Mouse (Mus musculus): ENCODE measurements around the gene Zcchc7. TPM values are rescaled to one million over a fixed set of nuclear protein-coding genes. Genes with fewer than 3 reads are reported as not detected.

Zcchc7 gene
- polyA plus RNA-seq, 1 experiment from 2014 or later, result 34.6 TPM

- ATAC-seq (ENCODE audit: low FRiP score), result 0 out of 2 replicates have a peak, but pooled peaks have one; percentile 43
- H3K27ac ChIP-seq, result 0 out of 2 replicates have a peak overlapping the region, but pooled peaks have one; percentile 17
- H3K9ac ChIP-seq, result no peak overlapping the region
- no peak overlapping the region for H3K4me3 ChIP-seq
- no peaks in the 10 kb centered on the region for H3K9me3 ChIP-seq (replicated peaks)
- no peaks in the 10 kb centered on the region for H3K27me3 ChIP-seq
- H3K4me2 ChIP-seq (replicated peaks), result 0 out of 2 replicates have a peak overlapping the region, but pooled peaks have one; percentile 1
- 16% methylated on average over 7 of the region's 7 CpGs for WGBS
- peaks cover 6% of the 10 kb centered on the region for H3K4me1 ChIP-seq
- H3K36me3 ChIP-seq, result no peaks in the 10 kb centered on the region
Measured at GRCm38 (mm10) chr4:44880065-44880623, 124.5 kb downstream of the Zcchc7 start.

- no peaks in the 10 kb centered on the region for H3K36me3 ChIP-seq
- no peak overlapping the region for H3K4me3 ChIP-seq
- no peaks in the 10 kb centered on the region for H3K27me3 ChIP-seq
- H3K9ac ChIP-seq, result no peak overlapping the region
- no peak for ATAC-seq (ENCODE audit: low FRiP score)
- no peaks in the 10 kb centered on the region for H3K4me1 ChIP-seq
- H3K27ac ChIP-seq, result no peak overlapping the region
- no peak overlapping the region for H3K4me2 ChIP-seq (replicated peaks)
- H3K9me3 ChIP-seq (replicated peaks), result no peaks in the 10 kb centered on the region
- WGBS, result 65% methylated on average over 6 of the region's 6 CpGs
Measured at GRCm38 (mm10) chr4:44886143-44886542, 130.5 kb downstream of the Zcchc7 start.

GRCm38 (mm10) chr4:44891344-44891743 lies 135.7 kb downstream of the Zcchc7 start:
- Histone ChIP-seq H3K4me3 (no peak overlapping the region), H3K27me3 (no peaks in the 10 kb centered on the region), H3K4me1 (no peaks in the 10 kb centered on the region), H3K9me3 (replicated peaks) (no peaks in the 10 kb centered on the region), H3K9ac (no peak overlapping the region), H3K4me2 (replicated peaks) (no peak overlapping the region), H3K27ac (no peak overlapping the region), H3K36me3 (0 out of 2 replicates have a peak, but pooled peaks cover 5% of the 10 kb centered on the region)
- ATAC-seq (ENCODE audit: low FRiP score), result no peak
- 89% methylated on average over 6 of the region's 6 CpGs for WGBS

GRCm38 (mm10) chr4:44905651-44906271 lies 150.1 kb downstream of the Zcchc7 start:
- H3K9ac ChIP-seq, result 0 out of 2 replicates have a peak overlapping the region, but pooled peaks have one; percentile 2
- peaks cover 12% of the 10 kb centered on the region for H3K4me1 ChIP-seq
- H3K36me3 ChIP-seq, result no peaks in the 10 kb centered on the region
- H3K27ac ChIP-seq, result peak overlapping the region; percentile 76
- H3K27me3 ChIP-seq, result no peaks in the 10 kb centered on the region
- WGBS, result 9% methylated on average over 11 of the region's 11 CpGs
- H3K4me3 ChIP-seq, result no peak overlapping the region
- no peaks in the 10 kb centered on the region for H3K9me3 ChIP-seq (replicated peaks)
- peak overlapping the region; percentile 13; the same call in 1 of the 2 replicates for H3K4me2 ChIP-seq (replicated peaks)
- ATAC-seq (ENCODE audit: low FRiP score), result peak; percentile 87

GRCm38 (mm10) chr4:44906399-44906798 lies 150.7 kb downstream of the Zcchc7 start:
- H3K27ac ChIP-seq, result peak overlapping the region; percentile 76
- H3K9ac ChIP-seq, result no peak overlapping the region
- 68% methylated on average over 4 of the region's 4 CpGs for WGBS
- no peaks in the 10 kb centered on the region for H3K27me3 ChIP-seq
- H3K4me2 ChIP-seq (replicated peaks), result no peak overlapping the region
- peaks cover 12% of the 10 kb centered on the region for H3K4me1 ChIP-seq
- H3K36me3 ChIP-seq, result no peaks in the 10 kb centered on the region
- no peak for ATAC-seq (ENCODE audit: low FRiP score)
- no peak overlapping the region for H3K4me3 ChIP-seq
- H3K9me3 ChIP-seq (replicated peaks), result no peaks in the 10 kb centered on the region

- Histone ChIP-seq H3K4me3 (no peak overlapping the region), H3K9ac (no peak overlapping the region), H3K27me3 (no peaks in the 10 kb centered on the region), H3K4me1 (peaks cover 11% of the 10 kb centered on the region), H3K27ac (no peak overlapping the region), H3K9me3 (replicated peaks) (no peaks in the 10 kb centered on the region), H3K36me3 (no peaks in the 10 kb centered on the region), H3K4me2 (replicated peaks) (no peak overlapping the region)
- no peak for ATAC-seq (ENCODE audit: low FRiP score)
- 48% methylated on average over 2 of the region's 2 CpGs for WGBS
Measured at GRCm38 (mm10) chr4:44910065-44910464, 154.4 kb downstream of the Zcchc7 start.

- Histone ChIP-seq H3K27me3 (no peaks in the 10 kb centered on the region), H3K4me3 (no peak overlapping the region), H3K4me1 (peaks cover 3% of the 10 kb centered on the region), H3K9me3 (replicated peaks) (no peaks in the 10 kb centered on the region), H3K4me2 (replicated peaks) (no peak overlapping the region), H3K9ac (no peak overlapping the region), H3K27ac (no peak overlapping the region), H3K36me3 (no peaks in the 10 kb centered on the region)
- no peak for ATAC-seq (ENCODE audit: low FRiP score)
- 69% methylated on average over 2 of the region's 2 CpGs for WGBS
Measured at GRCm38 (mm10) chr4:44910857-44911256, 155.2 kb downstream of the Zcchc7 start.

GRCm38 (mm10) chr4:44917312-44917848 lies 161.7 kb downstream of the Zcchc7 start:
- no peak overlapping the region for H3K4me3 ChIP-seq
- peaks cover 12% of the 10 kb centered on the region for H3K4me1 ChIP-seq
- H3K9me3 ChIP-seq (replicated peaks), result no peaks in the 10 kb centered on the region
- H3K36me3 ChIP-seq, result no peaks in the 10 kb centered on the region
- H3K4me2 ChIP-seq (replicated peaks), result no peak overlapping the region
- peak; percentile 63; the same call in 1 of the 2 replicates for ATAC-seq (ENCODE audit: low FRiP score)
- 30% methylated on average over 5 of the region's 5 CpGs for WGBS
- H3K27me3 ChIP-seq, result no peaks in the 10 kb centered on the region
- H3K27ac ChIP-seq, result peak overlapping the region; percentile 66
- no peak overlapping the region for H3K9ac ChIP-seq

- WGBS, result 28% methylated on average over 3 of the region's 3 CpGs
- ATAC-seq (ENCODE audit: low FRiP score), result peak; percentile 68
- no peaks in the 10 kb centered on the region for H3K9me3 ChIP-seq (replicated peaks)
- H3K36me3 ChIP-seq, result no peaks in the 10 kb centered on the region
- no peak overlapping the region for H3K4me2 ChIP-seq (replicated peaks)
- peak overlapping the region; percentile 71 for H3K27ac ChIP-seq
- no peak overlapping the region for H3K9ac ChIP-seq
- H3K27me3 ChIP-seq, result no peaks in the 10 kb centered on the region
- peaks cover 12% of the 10 kb centered on the region for H3K4me1 ChIP-seq
- H3K4me3 ChIP-seq, result no peak overlapping the region
Measured at GRCm38 (mm10) chr4:44917907-44918306, 162.2 kb downstream of the Zcchc7 start.

GRCm38 (mm10) chr4:44920831-44921230 lies 165.2 kb downstream of the Zcchc7 start:
- Histone ChIP-seq H3K36me3 (no peaks in the 10 kb centered on the region), H3K9me3 (replicated peaks) (no peaks in the 10 kb centered on the region), H3K27ac (no peak overlapping the region), H3K4me2 (replicated peaks) (no peak overlapping the region), H3K4me1 (peaks cover 12% of the 10 kb centered on the region), H3K9ac (no peak overlapping the region), H3K27me3 (no peaks in the 10 kb centered on the region), H3K4me3 (no peak overlapping the region)
- ATAC-seq (ENCODE audit: low FRiP score), result no peak
- WGBS, result 41% methylated on average over 5 of the region's 5 CpGs

- no peak overlapping the region for H3K4me3 ChIP-seq
- no peak overlapping the region for H3K4me2 ChIP-seq (replicated peaks)
- H3K27me3 ChIP-seq, result no peaks in the 10 kb centered on the region
- ATAC-seq (ENCODE audit: low FRiP score), result no peak
- H3K27ac ChIP-seq, result no peak overlapping the region
- H3K4me1 ChIP-seq, result peaks cover 9% of the 10 kb centered on the region
- H3K9ac ChIP-seq, result no peak overlapping the region
- H3K36me3 ChIP-seq, result peaks cover 9% of the 10 kb centered on the region
- H3K9me3 ChIP-seq (replicated peaks), result no peaks in the 10 kb centered on the region
- WGBS, result 90% methylated on average over 7 of the region's 7 CpGs
Measured at GRCm38 (mm10) chr4:44922466-44923128, 166.9 kb downstream of the Zcchc7 start.

GRCm38 (mm10) chr4:44923129-44923481 lies 167.4 kb downstream of the Zcchc7 start:
- no peak overlapping the region for H3K4me3 ChIP-seq
- 97% methylated on average over 5 of the region's 5 CpGs for WGBS
- H3K4me1 ChIP-seq, result 0 out of 2 replicates have a peak, but pooled peaks cover 4% of the 10 kb centered on the region
- no peaks in the 10 kb centered on the region for H3K9me3 ChIP-seq (replicated peaks)
- H3K9ac ChIP-seq, result no peak overlapping the region
- no peak overlapping the region for H3K4me2 ChIP-seq (replicated peaks)
- H3K36me3 ChIP-seq, result peaks cover 9% of the 10 kb centered on the region
- no peak overlapping the region for H3K27ac ChIP-seq
- no peaks in the 10 kb centered on the region for H3K27me3 ChIP-seq
- ATAC-seq (ENCODE audit: low FRiP score), result no peak
